Mouse (Mus musculus) erythroblast, embryonic 14.5 days (primary cell): ENCODE measurements around the gene Hapln3. TPM values are rescaled to one million over a fixed set of nuclear protein-coding genes. Genes with fewer than 3 reads are reported as not detected.

Experiments used
- H3K27me3 ChIP-seq: 2 replicates; pipeline ENCODE4 v1.6.1; 2012; ENCODE audit warnings: inconsistent platforms; ENCODE audit not compliant: control insufficient read depth
- H3K36me3 ChIP-seq: 2 replicates; pipeline ENCODE4 v1.6.1; 2012; ENCODE audit warnings: mild to moderate bottlenecking, inconsistent platforms; ENCODE audit not compliant: control insufficient read depth
- H3K4me1 ChIP-seq: 2 replicates; pipeline ENCODE4 v1.6.1; 2012; ENCODE audit warnings: inconsistent platforms; ENCODE audit not compliant: control insufficient read depth
- H3K4me3 ChIP-seq: replicated peaks from 2 replicates; pipeline ENCODE3; 2012; ENCODE audit warnings: moderate library complexity, mild to moderate bottlenecking, inconsistent platforms
- H3K9me3 ChIP-seq: 2 replicates; pipeline ENCODE4 v1.6.1; 2012; ENCODE audit warnings: low read length, inconsistent platforms, mixed read lengths; ENCODE audit not compliant: control insufficient read depth
- GATA1 ChIP-seq: IDR thresholded peaks from 2 replicates; pipeline ENCODE4 v1.6.1; 2012; ENCODE audit warnings: low read length, inconsistent platforms, mixed read lengths
- TAL1 ChIP-seq: IDR thresholded peaks from 3 replicates; pipeline ENCODE4 v1.6.1; 2012; ENCODE audit warnings: low read length, inconsistent platforms, mixed read lengths
- polyA plus RNA-seq: library from polyadenylated mRNA; stranded (reverse); fragments of >175 nt; gene quantifications from 2 replicates; pipeline ENCODE4 v1.2.3, GENCODE M21; 2012

Hapln3 gene
- polyA plus RNA-seq, 1 experiment: not detected

DNA sequence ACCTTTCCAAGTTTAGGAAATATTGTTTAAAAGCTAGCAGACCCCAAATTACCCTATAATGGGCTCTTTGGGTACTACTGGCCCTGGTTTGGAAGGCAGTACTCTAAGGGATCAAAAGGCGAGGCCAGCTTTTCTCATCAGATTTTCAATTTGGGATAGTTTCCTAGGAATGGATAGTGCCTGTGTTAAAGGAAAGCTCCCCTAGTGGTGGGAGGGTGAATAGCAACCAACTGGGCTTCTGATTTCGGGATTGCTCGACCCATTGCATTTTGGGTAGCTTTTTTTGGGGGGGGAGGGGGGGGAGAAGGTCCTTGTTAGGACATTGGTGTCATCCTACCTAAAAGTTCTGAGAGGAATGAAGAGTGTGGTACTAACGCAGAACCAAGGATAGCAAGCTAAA, 41.7 kb downstream of the Hapln3 start:
- no peak for TF ChIP-seq TAL1
- TF ChIP-seq GATA1: no peak
- no peaks in the 10 kb centered on the region for H3K36me3 ChIP-seq
- no peaks in the 10 kb centered on the region for H3K27me3 ChIP-seq
- no peak overlapping the region for H3K4me3 ChIP-seq
- no peaks in the 10 kb centered on the region for H3K4me1 ChIP-seq
- H3K9me3 ChIP-seq: peaks cover 9% of the 10 kb centered on the region; the same call in 1 of the 2 replicates

DNA sequence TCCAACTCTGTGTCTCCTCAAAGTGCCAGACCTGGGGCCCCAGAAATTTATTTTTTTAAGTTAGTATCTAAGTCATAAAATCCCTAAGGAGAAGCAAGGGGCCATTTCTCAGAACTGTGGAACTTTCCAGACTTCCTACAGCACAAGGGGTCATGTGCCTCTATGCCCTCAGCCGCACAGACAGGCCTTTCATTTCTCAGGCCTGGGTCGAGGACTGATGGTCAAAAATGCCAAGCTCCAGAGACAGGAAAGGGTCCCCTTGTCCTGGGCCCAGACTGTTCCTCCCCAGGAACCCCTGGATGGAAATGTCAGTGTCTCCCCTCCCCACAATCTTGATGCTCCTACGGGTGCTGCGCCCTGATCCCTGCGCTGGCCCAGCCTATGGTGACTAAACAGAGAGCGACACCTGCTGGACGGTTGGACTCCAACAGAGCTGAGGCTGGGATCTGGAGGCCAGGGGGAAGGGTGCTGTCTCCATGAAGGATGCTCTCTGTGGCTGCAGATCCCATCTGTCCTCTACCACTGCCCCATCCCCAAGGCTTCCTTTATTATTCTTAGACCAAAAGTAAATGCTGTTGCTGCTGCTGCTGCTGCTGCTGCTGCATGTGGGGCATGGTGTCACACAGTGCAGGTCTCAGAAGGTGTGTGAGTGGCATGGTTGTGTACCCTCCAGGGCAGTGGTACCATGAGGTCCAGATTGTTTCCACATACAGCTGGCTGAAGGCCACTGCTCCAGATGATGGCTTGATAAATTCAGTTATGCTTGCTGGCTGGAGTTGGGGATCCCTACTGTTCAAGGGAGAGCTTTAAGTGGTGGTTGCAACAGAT, 50.0 kb downstream of the Hapln3 start:
- H3K4me1 ChIP-seq: no peaks in the 10 kb centered on the region
- H3K9me3 ChIP-seq: peaks cover 6% of the 10 kb centered on the region; the same call in 1 of the 2 replicates
- TF ChIP-seq TAL1 (no peak), GATA1 (no peak)
- H3K27me3 ChIP-seq: no peaks in the 10 kb centered on the region
- H3K4me3 ChIP-seq: no peak overlapping the region
- H3K36me3 ChIP-seq: no peaks in the 10 kb centered on the region

DNA sequence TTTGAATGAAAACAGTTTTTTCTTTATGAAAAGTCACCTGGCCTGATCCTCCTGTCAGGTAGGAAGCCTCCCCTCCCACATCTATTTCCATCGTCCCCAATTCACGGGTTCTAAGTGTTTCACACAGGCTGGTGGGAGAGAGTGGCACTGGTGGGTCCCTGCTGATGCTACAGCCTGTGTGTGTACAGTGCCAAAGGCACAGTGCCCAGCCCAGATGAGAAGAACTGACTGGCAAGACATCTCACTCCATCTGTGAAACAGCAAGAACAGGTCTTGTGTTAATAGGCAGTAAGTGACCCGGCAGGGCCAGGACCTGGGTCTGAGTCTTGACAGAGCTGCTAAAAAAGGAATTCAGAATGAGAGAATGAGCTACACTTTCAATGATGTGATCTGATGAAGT, 51.6 kb downstream of the Hapln3 start:
- Histone ChIP-seq H3K27me3 (no peaks in the 10 kb centered on the region), H3K4me3 (no peak overlapping the region), H3K4me1 (no peaks in the 10 kb centered on the region), H3K36me3 (no peaks in the 10 kb centered on the region), H3K9me3 (no peaks in the 10 kb centered on the region; the same call in 1 of the 2 replicates)
- no peak for TF ChIP-seq TAL1
- no peak for TF ChIP-seq GATA1

DNA sequence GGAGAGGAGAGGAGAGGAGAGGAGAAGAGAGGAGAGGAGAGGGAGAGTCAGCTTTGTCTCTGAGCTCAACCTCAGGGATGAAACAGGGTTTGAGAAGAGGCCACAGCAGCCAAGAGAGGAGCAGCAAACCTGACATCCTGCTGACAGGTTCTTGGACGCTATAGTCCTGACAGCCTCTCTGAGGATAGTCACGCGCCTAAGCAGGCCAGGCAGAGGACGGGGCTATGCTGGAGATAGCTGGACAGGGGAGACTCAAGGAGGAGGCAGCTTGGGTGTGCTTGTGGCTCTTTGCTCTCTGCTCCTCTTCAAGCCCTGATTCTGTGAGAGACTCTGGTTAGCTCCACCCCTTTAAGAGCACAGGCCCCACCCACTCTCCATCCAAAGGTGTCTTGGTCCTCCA, 62.6 kb downstream of the Hapln3 start:
- TF ChIP-seq GATA1 (no peak), TAL1 (no peak)
- Histone ChIP-seq H3K4me3 (no peak overlapping the region), H3K27me3 (no peaks in the 10 kb centered on the region), H3K4me1 (no peaks in the 10 kb centered on the region), H3K9me3 (no peaks in the 10 kb centered on the region), H3K36me3 (no peaks in the 10 kb centered on the region)

DNA sequence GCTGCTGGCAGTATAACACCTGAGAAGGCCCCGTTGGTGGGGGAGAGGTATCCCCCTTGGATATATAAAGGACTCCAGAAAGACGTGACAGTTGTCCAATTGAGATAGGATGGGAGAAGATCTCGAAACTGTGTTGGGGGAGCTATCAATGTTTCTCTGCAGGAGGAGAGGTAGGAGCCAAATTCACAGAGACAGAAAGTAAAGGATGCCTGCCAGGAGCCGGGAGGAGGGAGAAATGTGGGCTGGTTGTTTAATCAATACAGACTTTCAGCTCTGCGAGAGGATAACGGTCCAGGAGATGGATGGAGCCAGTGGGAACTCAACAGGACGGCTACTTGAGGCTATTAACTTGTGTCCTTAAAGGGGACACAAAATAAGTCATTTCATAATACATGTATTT, 63.4 kb downstream of the Hapln3 start:
- H3K4me1 ChIP-seq: no peaks in the 10 kb centered on the region
- H3K36me3 ChIP-seq: no peaks in the 10 kb centered on the region
- TF ChIP-seq GATA1: no peak
- no peak for TF ChIP-seq TAL1
- H3K9me3 ChIP-seq: no peaks in the 10 kb centered on the region
- no peak overlapping the region for H3K4me3 ChIP-seq
- no peaks in the 10 kb centered on the region for H3K27me3 ChIP-seq

Other genes starting within 250 kb of the Hapln3 start
- gene Aen, start 235.2 kb downstream of the Hapln3 start, polyA plus RNA-seq: 2.4 and 2.5 TPM in 2 replicates
- 26.9 and 29.5 TPM in 2 replicates for gene Isg20, start 217.6 kb downstream of the Hapln3 start, polyA plus RNA-seq
- gene Acan, start 77.5 kb downstream of the Hapln3 start, polyA plus RNA-seq: 0.01 TPM in 1 of 2 replicates, not detected in the other
- 0.30 and 0.39 TPM in 2 replicates for gene Mfge8, start 18.0 kb upstream of the Hapln3 start, polyA plus RNA-seq
- 1.0 and 1.6 TPM in 2 replicates for gene Abhd2, start 142.2 kb upstream of the Hapln3 start, polyA plus RNA-seq